In the genomic region with DNA sequence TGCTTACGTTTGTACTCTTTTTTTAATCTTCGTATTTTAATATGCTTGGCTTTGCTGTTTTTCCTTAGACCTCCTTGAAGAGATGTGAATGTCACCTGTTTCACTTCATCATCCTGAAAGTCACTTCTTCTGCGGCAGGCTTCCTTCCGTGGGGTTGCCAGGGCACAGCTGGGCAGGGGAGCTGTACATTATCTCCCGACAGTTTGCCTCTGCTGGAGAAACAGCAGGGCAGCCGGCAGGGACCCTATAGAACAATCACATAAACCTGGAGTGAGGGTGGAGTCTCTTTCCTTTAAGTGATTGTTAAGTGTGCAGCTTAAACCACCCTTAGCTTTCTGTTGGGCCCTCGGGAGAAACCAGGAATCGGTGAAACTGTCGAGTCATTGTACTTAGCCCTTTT, we compare ENCODE assay signal across 14 mouse cellular contexts. TPM values are rescaled to one million over a fixed set of nuclear protein-coding genes. Genes with fewer than 3 reads are reported as not detected.
A peak's percentile ranks its signal among the peaks of the same experiment; 100 is the strongest.
DNase-seq lines count a peak whose midpoint lies in the region; ATAC-seq lines count a peak whose summit lies in the region.
"Had no signal": no experiment of that assay in that cellular context is flagged by ENCODE, and none has a peak within 500 bp of the region (broad histone marks: within the 10 kb centered on the region; RNA-seq: fewer than 3 reads in every experiment).

No protein-coding gene starts in this region.

- no peaks in the 10 kb centered on the region for H3K36me3 ChIP-seq in lung, embryonic 16.5 days (ENCODE audit: control insufficient read depth, insufficient read depth, low read length)
- no peaks in the 10 kb centered on the region for H3K36me3 ChIP-seq in megakaryocyte, embryonic 14.5 days (replicated peaks; ENCODE audit: low read length)
- H3K36me3 ChIP-seq: forebrain, embryonic 12.5 days; hindbrain, embryonic 13.5 days had no signal

- H3K27me3 ChIP-seq in lung, embryonic 16.5 days (ENCODE audit: control insufficient read depth, insufficient read depth, low read depth, low read length) = no peaks in the 10 kb centered on the region
- H3K27me3 ChIP-seq in megakaryocyte, embryonic 14.5 days (replicated peaks) = no peaks in the 10 kb centered on the region
- H3K27me3 ChIP-seq: hindbrain, embryonic 13.5 days had no signal

- no peak for DNase-seq in frontal cortex, adult 2 months (ENCODE audit: extremely low spot score in 1 of 2, low spot score in 1 of 2)
- DNase-seq in lung, postnatal 10 days = no peak
- DNase-seq in MEL-GATA-1-ER (ENCODE audit: extremely low read depth, low read depth) = peak; percentile 12
- DNase-seq in layer of hippocampus, adult 9-10 months (ENCODE audit: low spot score) = no peak
- no peak for DNase-seq in urinary bladder, adult 18-20 months (ENCODE audit: low spot score in 2 of 2)
- DNase-seq: cerebellum, adult 11 months; gastrocnemius, postnatal 36 days had no signal

- H3K27ac ChIP-seq in lung, embryonic 16.5 days (ENCODE audit: low read length) = no peak overlapping the region
- H3K27ac ChIP-seq: forebrain, embryonic 12.5 days; hindbrain, embryonic 13.5 days; macrophage had no signal

- H3K4me3 ChIP-seq in lung, embryonic 16.5 days (ENCODE audit: low read length) = no peak overlapping the region
- H3K4me3 ChIP-seq in megakaryocyte, embryonic 14.5 days (replicated peaks) = peak overlapping the region; percentile 3
- H3K4me3 ChIP-seq: forebrain, embryonic 12.5 days; hindbrain, embryonic 13.5 days had no signal

- ATAC-seq in frontal cortex, adult (ENCODE audit: low TSS enrichment) = 0 out of 2 replicates have a peak, but pooled peaks have one; percentile 9
- peak; percentile 43; the same call in 1 of the 2 replicates for ATAC-seq in lung, embryonic 16.5 days (ENCODE audit: low read depth)

- H3K9me3 ChIP-seq in lung, embryonic 16.5 days (ENCODE audit: control insufficient read depth, low read length) = no peaks in the 10 kb centered on the region
- no peaks in the 10 kb centered on the region for H3K9me3 ChIP-seq in megakaryocyte, embryonic 14.5 days
- H3K9me3 ChIP-seq: forebrain, embryonic 12.5 days; hindbrain, embryonic 13.5 days had no signal

- H3K4me1 ChIP-seq in lung, embryonic 16.5 days (replicated peaks; ENCODE audit: control insufficient read depth, insufficient read depth, low read length) = no peaks in the 10 kb centered on the region; the same call in 1 of the 2 replicates
- peaks cover 21% of the 10 kb centered on the region for H3K4me1 ChIP-seq in megakaryocyte, embryonic 14.5 days

- 0 out of 2 replicates have a peak overlapping the region, but pooled peaks have one; percentile 17 for H3K9ac ChIP-seq in lung, embryonic 16.5 days (ENCODE audit: low read length)
- H3K9ac ChIP-seq: forebrain, embryonic 12.5 days; hindbrain, embryonic 13.5 days had no signal

- 0 out of 2 replicates have a peak overlapping the region, but pooled peaks have one; percentile 11 for H3K4me2 ChIP-seq in lung, embryonic 16.5 days (ENCODE audit: low read depth, low read length)
- H3K4me2 ChIP-seq: liver, embryonic 11.5 days had no signal

- 31% methylated on average over 9 of the region's 9 CpGs for WGBS in lung, embryonic 16.5 days

RNA-seq across cellular contexts. Expression of a gene that starts 11.1 kb away (rescaled TPM):
- 8.9 and 11.7 TPM in 2 replicates for polyA plus RNA-seq in frontal cortex, adult 2 months (2012; rRNA removed)
- 42.2 and 42.3 TPM in 2 replicates for polyA plus RNA-seq in lung, embryonic 16.5 days (2015; fragmentation: Nextera tagmentation; extraction: Ambion mirVana)
- 0.38 TPM in 1 of 2 replicates, not detected in the other for polyA plus RNA-seq in megakaryocyte, embryonic 14.5 days (2012; ENCODE audit: insufficient read depth, low replicate concordance)
